In genomic region chr1:180940776-180941460, GRCm38 (mm10) we compare ENCODE assay signal across 10 mouse cellular contexts. TPM values are rescaled to one million over a fixed set of nuclear protein-coding genes. Genes with fewer than 3 reads are reported as not detected.
DNase-seq lines count a peak whose midpoint lies in the region; ATAC-seq and TF ChIP-seq lines count a peak whose summit lies in the region.
"Had no signal": no experiment of that assay in that cellular context is flagged by ENCODE, and none has a peak within 500 bp of the region (broad histone marks: within the 10 kb centered on the region; RNA-seq: fewer than 3 reads in every experiment).

No protein-coding gene starts in this region.

- H3K27me3 ChIP-seq in heart, embryonic 13.5 days (replicated peaks), result peaks cover 21% of the 10 kb centered on the region
- no peaks in the 10 kb centered on the region for H3K27me3 ChIP-seq in C2C12 (ENCODE audit: control insufficient read depth, insufficient read depth, insufficient read length)
- peaks cover 46% of the 10 kb centered on the region for H3K27me3 ChIP-seq in embryonic facial prominence, embryonic 13.5 days
- peaks cover 2% of the 10 kb centered on the region for H3K27me3 ChIP-seq in liver, embryonic 13.5 days
- no peaks in the 10 kb centered on the region for H3K27me3 ChIP-seq in thymus, adult 2 months (ENCODE audit: control insufficient read depth, insufficient read depth, low read length)

- intact Hi-C loops in heart, postnatal 36 days (cut with DNase I), result no loop called here

- no peak overlapping the region for H3K27ac ChIP-seq in heart, embryonic 13.5 days (replicated peaks)
- no peak overlapping the region for H3K27ac ChIP-seq in embryonic facial prominence, embryonic 13.5 days
- 0 out of 2 replicates have a peak overlapping the region, but pooled peaks have one; percentile 31 for H3K27ac ChIP-seq in liver, embryonic 13.5 days
- no peak overlapping the region for H3K27ac ChIP-seq in thymus, adult 2 months (ENCODE audit: control insufficient read depth, insufficient read depth, low read length)
- H3K27ac ChIP-seq: forebrain, embryonic 12.5 days had no signal

- peaks cover 55% of the 10 kb centered on the region for H3K4me1 ChIP-seq in heart, embryonic 13.5 days
- H3K4me1 ChIP-seq in embryonic facial prominence, embryonic 13.5 days, result peaks cover 45% of the 10 kb centered on the region
- H3K4me1 ChIP-seq in liver, embryonic 13.5 days (replicated peaks), result peaks cover 73% of the 10 kb centered on the region
- peaks cover 54% of the 10 kb centered on the region for H3K4me1 ChIP-seq in thymus, adult 2 months (replicated peaks; ENCODE audit: control insufficient read depth, insufficient read depth, low read length)

- H3ac ChIP-seq in C2C12 (ENCODE audit: control insufficient read depth, insufficient read length, low read depth), result peak overlapping the region; percentile 13

- TF ChIP-seq POLR2A in thymus, adult 2 months (IDR thresholded peaks at IDR 0.05; ENCODE audit: control insufficient read depth, extremely low read depth, insufficient read depth, low read length, poor library complexity), result no peak

- peaks cover 5% of the 10 kb centered on the region for H3K79me3 ChIP-seq in C2C12 (ENCODE audit: low read depth)

- peak overlapping the region; percentile 88 for H3K4me3 ChIP-seq in heart, embryonic 13.5 days
- peak overlapping the region; percentile 60 for H3K4me3 ChIP-seq in C2C12 (ENCODE audit: insufficient read depth, poor library complexity, severe bottlenecking)
- peak overlapping the region; percentile 83 for H3K4me3 ChIP-seq in embryonic facial prominence, embryonic 13.5 days
- peak overlapping the region; percentile 88 for H3K4me3 ChIP-seq in liver, embryonic 13.5 days (replicated peaks)
- no peak overlapping the region for H3K4me3 ChIP-seq in thymus, adult 2 months (ENCODE audit: control insufficient read depth, insufficient read depth, low read length)

- peaks cover 46% of the 10 kb centered on the region for H3K79me2 ChIP-seq in C2C12 (ENCODE audit: control insufficient read depth, insufficient read depth)

- DNase-seq in heart, postnatal 36 days, result no peak
- DNase-seq in liver, embryonic 13.5 days, result no peak
- no peak for DNase-seq in right cerebral cortex, postnatal 36 days (ENCODE audit: low spot score in 2 of 2)
- DNase-seq in left cerebral cortex, adult 18-20 months (ENCODE audit: low spot score in 2 of 2), result no peak
- no peak for DNase-seq in thymus, adult 2 months
- DNase-seq: kidney, postnatal 36 days had no signal

- H3K9me3 ChIP-seq in heart, embryonic 13.5 days, result no peaks in the 10 kb centered on the region
- no peaks in the 10 kb centered on the region for H3K9me3 ChIP-seq in embryonic facial prominence, embryonic 13.5 days
- H3K9me3 ChIP-seq in liver, embryonic 13.5 days (replicated peaks), result no peaks in the 10 kb centered on the region
- H3K9me3 ChIP-seq: forebrain, embryonic 12.5 days had no signal

- WGBS in heart, embryonic 13.5 days, result 83% methylated on average over 7 of the region's 7 CpGs
- WGBS in embryonic facial prominence, embryonic 13.5 days, result 89% methylated on average over 7 of the region's 7 CpGs
- WGBS in liver, embryonic 13.5 days (ENCODE audit: insufficient replicate concordance), result 68% methylated on average over 7 of the region's 7 CpGs
- WGBS in thymus, adult 2 months, result 38% methylated on average over 7 of the region's 7 CpGs

- no peak for ATAC-seq in heart, embryonic 13.5 days (ENCODE audit: extremely low read depth, insufficient number of reproducible peaks, low FRiP score, low TSS enrichment)
- no peak for ATAC-seq in embryonic facial prominence, embryonic 13.5 days (ENCODE audit: insufficient number of reproducible peaks, insufficient read depth, low FRiP score, low TSS enrichment, low read depth)
- no peak for ATAC-seq in liver, embryonic 13.5 days (ENCODE audit: low read depth)

- H3K4me2 ChIP-seq in heart, embryonic 13.5 days, result peak overlapping the region; percentile 84
- H3K4me2 ChIP-seq in embryonic facial prominence, embryonic 13.5 days, result peak overlapping the region; percentile 89
- peak overlapping the region; percentile 89 for H3K4me2 ChIP-seq in liver, embryonic 13.5 days

- TF ChIP-seq CTCF in C2C12 (IDR thresholded peaks at IDR 0.05; ENCODE audit: control insufficient read depth, insufficient read depth, insufficient read length), result no peak
- TF ChIP-seq CTCF in thymus, adult 2 months (IDR thresholded peaks at IDR 0.05; ENCODE audit: borderline replicate concordance, control insufficient read depth, extremely low read depth, insufficient read depth, low read length, poor library complexity), result no peak

- peak overlapping the region; percentile 92 for H3K9ac ChIP-seq in heart, embryonic 13.5 days
- H3K9ac ChIP-seq in embryonic facial prominence, embryonic 13.5 days, result peak overlapping the region; percentile 88
- H3K9ac ChIP-seq in liver, embryonic 13.5 days, result peak overlapping the region; percentile 87

- no peaks in the 10 kb centered on the region for H3K36me3 ChIP-seq in heart, embryonic 13.5 days
- H3K36me3 ChIP-seq in C2C12 (ENCODE audit: control insufficient read depth, insufficient read depth), result no peaks in the 10 kb centered on the region
- H3K36me3 ChIP-seq in embryonic facial prominence, embryonic 13.5 days, result no peaks in the 10 kb centered on the region
- no peaks in the 10 kb centered on the region for H3K36me3 ChIP-seq in liver, embryonic 13.5 days
- H3K36me3 ChIP-seq in thymus, adult 2 months (ENCODE audit: control insufficient read depth, insufficient read depth, low read length), result no peaks in the 10 kb centered on the region
- H3K36me3 ChIP-seq: forebrain, embryonic 12.5 days had no signal

TF ChIP-seq in C2C12, 6 proteins besides CTCF, POLR2A, EP300 and RAD21:
- TF ChIP-seq USF1 (IDR thresholded peaks at IDR 0.05; ENCODE audit: low read depth) (no peak), FOSL1 (IDR thresholded peaks at IDR 0.05; ENCODE audit: insufficient read depth, low read length, poor library complexity, severe bottlenecking) (no peak), CEBPB (IDR thresholded peaks at IDR 0.05; ENCODE audit: low read depth) (no peak), MYOG (IDR thresholded peaks at IDR 0.05; ENCODE audit: control insufficient read depth, extremely low read depth, insufficient read length) (no peak), MAX (IDR thresholded peaks at IDR 0.05) (no peak), MYOD1 (IDR thresholded peaks at IDR 0.05; ENCODE audit: control insufficient read depth, insufficient read length, low read depth) (no peak)
TF ChIP-seq in C2C12: peak in this region for 0.

RNA-seq across cellular contexts. Expression of gene Tmem63a, which starts 1.2 kb away (rescaled TPM):
- 7.7 and 8.6 TPM in 2 replicates for polyA plus RNA-seq in heart, embryonic 13.5 days (2015; fragmentation: Nextera tagmentation; extraction: Ambion mirVana)
- total RNA-seq in heart, postnatal 36 days (2021), result 10 to 100 TPM; 13.8 to 13.9 TPM
- polyA plus RNA-seq in C2C12 (2012; fragmentation: generic; extraction: Trizol), result 38.5 TPM
- 13.6 and 13.7 TPM in 2 replicates for polyA plus RNA-seq in embryonic facial prominence, embryonic 13.5 days (2015; fragmentation: Nextera tagmentation; extraction: Ambion mirVana)
- polyA plus RNA-seq in liver, embryonic 13.5 days (2015; fragmentation: Nextera tagmentation; extraction: Ambion mirVana), result 5.2 and 7.5 TPM in 2 replicates
- total RNA-seq in left cerebral cortex, adult 18-20 months (2021), result 10 to 100 TPM; 15.5 to 19.4 TPM
- 47.3 and 49.3 TPM in 2 replicates for polyA plus RNA-seq in thymus, adult 2 months (2012; rRNA removed)

RNA-seq across cellular contexts. Expression of gene Lefty1, which starts 6.1 kb away (rescaled TPM):
- 1.2 and 1.4 TPM in 2 replicates for polyA plus RNA-seq in heart, embryonic 13.5 days (2015; fragmentation: Nextera tagmentation; extraction: Ambion mirVana)
- 1 to 10 TPM in 1 of 2 experiments, under 1 TPM in 1; 0.95 to 1.0 TPM for total RNA-seq in heart, postnatal 36 days (2021)
- 2.1 TPM for polyA plus RNA-seq in C2C12 (2012; fragmentation: generic; extraction: Trizol)
- 1.6 and 2.1 TPM in 2 replicates for polyA plus RNA-seq in embryonic facial prominence, embryonic 13.5 days (2015; fragmentation: Nextera tagmentation; extraction: Ambion mirVana)
- 6.0 and 6.5 TPM in 2 replicates for polyA plus RNA-seq in liver, embryonic 13.5 days (2015; fragmentation: Nextera tagmentation; extraction: Ambion mirVana)
- total RNA-seq in left cerebral cortex, adult 18-20 months (2021), result under 1 TPM; 0.21 to 0.91 TPM
- polyA plus RNA-seq in thymus, adult 2 months (2012; rRNA removed), result 6.0 and 6.4 TPM in 2 replicates

RNA-seq across cellular contexts. Expression of gene Pycr2, which starts 36.8 kb away (rescaled TPM):
- 56.2 and 56.5 TPM in 2 replicates for polyA plus RNA-seq in heart, embryonic 13.5 days (2015; fragmentation: Nextera tagmentation; extraction: Ambion mirVana)
- 10 to 100 TPM; 12.5 to 15.6 TPM for total RNA-seq in heart, postnatal 36 days (2021)
- 114 TPM for polyA plus RNA-seq in C2C12 (2012; fragmentation: generic; extraction: Trizol)
- polyA plus RNA-seq in embryonic facial prominence, embryonic 13.5 days (2015; fragmentation: Nextera tagmentation; extraction: Ambion mirVana), result 98.7 and 109 TPM in 2 replicates
- 122 and 128 TPM in 2 replicates for polyA plus RNA-seq in liver, embryonic 13.5 days (2015; fragmentation: Nextera tagmentation; extraction: Ambion mirVana)
- 10 to 100 TPM; 28.9 to 29.4 TPM for total RNA-seq in left cerebral cortex, adult 18-20 months (2021)
- polyA plus RNA-seq in thymus, adult 2 months (2012; rRNA removed), result 101 and 106 TPM in 2 replicates

RNA-seq across cellular contexts. Expression of gene Lefty2, which starts 48.0 kb away (rescaled TPM):
- 0.08 and 0.28 TPM in 2 replicates for polyA plus RNA-seq in heart, embryonic 13.5 days (2015; fragmentation: Nextera tagmentation; extraction: Ambion mirVana)
- total RNA-seq in heart, postnatal 36 days (2021), result not detected
- polyA plus RNA-seq in C2C12 (2012; fragmentation: generic; extraction: Trizol), result not detected
- polyA plus RNA-seq in embryonic facial prominence, embryonic 13.5 days (2015; fragmentation: Nextera tagmentation; extraction: Ambion mirVana), result 0.11 and 0.48 TPM in 2 replicates
- not detected in 2 replicates for polyA plus RNA-seq in liver, embryonic 13.5 days (2015; fragmentation: Nextera tagmentation; extraction: Ambion mirVana)
- under 1 TPM; 0.21 to 0.33 TPM for total RNA-seq in left cerebral cortex, adult 18-20 months (2021)
- 0.98 and 1.9 TPM in 2 replicates for polyA plus RNA-seq in thymus, adult 2 months (2012; rRNA removed)
